ENCODE assay signal across 20 mouse cellular contexts in genomic region chr11:80781535-80781934, GRCm38 (mm10). TPM values are rescaled to one million over a fixed set of nuclear protein-coding genes. Genes with fewer than 3 reads are reported as not detected.
DNase-seq lines count a peak whose midpoint lies in the region; ATAC-seq and TF ChIP-seq lines count a peak whose summit lies in the region.
"Had no signal": no experiment of that assay in that cellular context is flagged by ENCODE, and none has a peak within 500 bp of the region (broad histone marks: within the 10 kb centered on the region; RNA-seq: fewer than 3 reads in every experiment).

No protein-coding gene starts in this region.

- no peak overlapping the region for H3K4me3 ChIP-seq in cerebellum, adult 2 months (replicated peaks; ENCODE audit: insufficient read depth, low read depth, low read length)
- H3K4me3 ChIP-seq in liver, embryonic 12.5 days = no peak overlapping the region
- no peak overlapping the region for H3K4me3 ChIP-seq in liver, embryonic 15.5 days (replicated peaks)
- H3K4me3 ChIP-seq: embryonic facial prominence, embryonic 15.5 days; heart, embryonic 13.5 days; limb, embryonic 12.5 days; neural tube, embryonic 15.5 days had no signal

- no peaks in the 10 kb centered on the region for H3K9me3 ChIP-seq in liver, embryonic 12.5 days (replicated peaks)
- no peaks in the 10 kb centered on the region for H3K9me3 ChIP-seq in liver, embryonic 15.5 days (replicated peaks)
- H3K9me3 ChIP-seq: embryonic facial prominence, embryonic 15.5 days; heart, embryonic 13.5 days; limb, embryonic 12.5 days; neural tube, embryonic 15.5 days had no signal

- H3K4me2 ChIP-seq in liver, embryonic 12.5 days = no peak overlapping the region
- H3K4me2 ChIP-seq in liver, embryonic 15.5 days = no peak overlapping the region
- H3K4me2 ChIP-seq: embryonic facial prominence, embryonic 15.5 days; heart, embryonic 13.5 days; hindbrain, embryonic 14.5 days; limb, embryonic 12.5 days; neural tube, embryonic 15.5 days had no signal

- TF ChIP-seq POLR2A in cerebellum, adult 2 months (IDR thresholded peaks at IDR 0.05; ENCODE audit: borderline replicate concordance, insufficient read depth, low read length) = no peak

- TF ChIP-seq CTCF in cerebellum, adult 2 months (IDR thresholded peaks at IDR 0.05; ENCODE audit: borderline replicate concordance, insufficient read depth, low read depth, low read length) = no peak

- no peaks in the 10 kb centered on the region for H3K27me3 ChIP-seq in cerebellum, adult 2 months (ENCODE audit: control insufficient read depth, insufficient read depth, low read length)
- peaks cover 5% of the 10 kb centered on the region; the same call in 1 of the 2 replicates for H3K27me3 ChIP-seq in liver, embryonic 12.5 days (replicated peaks)
- peaks cover 5% of the 10 kb centered on the region for H3K27me3 ChIP-seq in liver, embryonic 15.5 days
- H3K27me3 ChIP-seq: embryonic facial prominence, embryonic 15.5 days; heart, embryonic 13.5 days; neural tube, embryonic 15.5 days had no signal

- no peak overlapping the region for H3K27ac ChIP-seq in cerebellum, adult 2 months (ENCODE audit: insufficient read depth, low read length)
- peak overlapping the region; percentile 18; the same call in 1 of the 2 replicates for H3K27ac ChIP-seq in liver, embryonic 12.5 days
- H3K27ac ChIP-seq in liver, embryonic 15.5 days (replicated peaks) = peak overlapping the region; percentile 95
- H3K27ac ChIP-seq: embryonic facial prominence, embryonic 15.5 days; heart, embryonic 13.5 days; hindbrain, embryonic 14.5 days; limb, embryonic 12.5 days; neural tube, embryonic 15.5 days had no signal

- no peak for ATAC-seq in liver, embryonic 12.5 days
- no peak for ATAC-seq in liver, embryonic 15.5 days (ENCODE audit: insufficient read depth)
- ATAC-seq: midbrain, embryonic 16.5 days had no signal

- no peak overlapping the region for H3K9ac ChIP-seq in liver, embryonic 12.5 days
- no peak overlapping the region for H3K9ac ChIP-seq in liver, embryonic 15.5 days
- H3K9ac ChIP-seq: embryonic facial prominence, embryonic 15.5 days; heart, embryonic 13.5 days; hindbrain, embryonic 14.5 days; limb, embryonic 12.5 days; neural tube, embryonic 15.5 days had no signal

- 40% methylated on average over 2 of the region's 2 CpGs for WGBS in cerebellum, adult 2 months
- WGBS in liver, embryonic 12.5 days (ENCODE audit: insufficient replicate concordance) = 88% methylated on average over 2 of the region's 2 CpGs
- 89% methylated on average over 2 of the region's 2 CpGs for WGBS in liver, embryonic 15.5 days (ENCODE audit: insufficient replicate concordance)

- peak; percentile 15 to 25 for DNase-seq in cerebellum, postnatal 10 days
- no peak for DNase-seq in cerebellum, adult 2 months
- no peak for DNase-seq in liver
- DNase-seq in adrenal gland, adult 8-10 months = peak; percentile 63
- no peak for DNase-seq in retina, embryonic 14.5 days (ENCODE audit: low spot score)
- DNase-seq: B cell, adult 2 months; cerebellum, adult 9-10 months; heart, postnatal 36 days; kidney, postnatal 10 days; lung, postnatal 14 days; right cerebral cortex, postnatal 14 days; thymus, postnatal 4 days had no signal

- H3K4me1 ChIP-seq in cerebellum, adult 2 months (ENCODE audit: control insufficient read depth, insufficient read depth, low read length) = 0 out of 2 replicates have a peak, but pooled peaks cover 3% of the 10 kb centered on the region
- H3K4me1 ChIP-seq in liver, embryonic 12.5 days = peaks cover 58% of the 10 kb centered on the region
- peaks cover 79% of the 10 kb centered on the region for H3K4me1 ChIP-seq in liver, embryonic 15.5 days (replicated peaks)

- H3K36me3 ChIP-seq in liver, embryonic 12.5 days = no peaks in the 10 kb centered on the region
- no peaks in the 10 kb centered on the region for H3K36me3 ChIP-seq in liver, embryonic 15.5 days (replicated peaks)
- H3K36me3 ChIP-seq: embryonic facial prominence, embryonic 15.5 days; heart, embryonic 13.5 days; limb, embryonic 12.5 days; neural tube, embryonic 15.5 days had no signal

RNA-seq across cellular contexts. Expression of gene Myo1d, which starts 1.7 kb away (rescaled TPM):
- polyA plus RNA-seq in cerebellum, adult 2 months (2012; rRNA removed) = 14.3 and 16.9 TPM in 2 replicates
- polyA plus RNA-seq in liver, embryonic 12.5 days (2016; fragmentation: Nextera tagmentation; extraction: Ambion mirVana) = 6.5 and 6.9 TPM in 2 replicates
- 100 to 1,000 TPM in 2 of 4 experiments, 10 to 100 TPM in 2; 62.6 to 107 (median 87.1) TPM for total RNA-seq in adrenal gland, adult 8-10 months (2022)
- 8.6 and 9.0 TPM in 2 replicates for polyA plus RNA-seq in liver, embryonic 15.5 days (2015; fragmentation: Nextera tagmentation; extraction: Ambion mirVana)

RNA-seq across cellular contexts. Expression of gene Tmem98, which starts 28.4 kb away (rescaled TPM):
- 27.8 and 34.0 TPM in 2 replicates for polyA plus RNA-seq in cerebellum, adult 2 months (2012; rRNA removed)
- polyA plus RNA-seq in liver, embryonic 12.5 days (2016; fragmentation: Nextera tagmentation; extraction: Ambion mirVana) = 19.6 and 20.1 TPM in 2 replicates
- 10 to 100 TPM; 35.5 to 87.0 (median 58.0) TPM for total RNA-seq in adrenal gland, adult 8-10 months (2022)
- polyA plus RNA-seq in liver, embryonic 15.5 days (2015; fragmentation: Nextera tagmentation; extraction: Ambion mirVana) = 8.3 and 9.1 TPM in 2 replicates

Comparison
In these comparisons a context has a peak if more than half of its experiments do, and no peak if none do; other contexts are left out.
1. DNase-seq: peak in cerebellum, postnatal 10 days (2 of 2) and adrenal gland, adult 8-10 months (single experiment); none in cerebellum, adult 2 months (0 of 2), liver (single experiment) and retina, embryonic 14.5 days (single experiment).